Mouse (Mus musculus) small intestine, adult 2 months (tissue): ENCODE data around the gene Slc8a1. TPM values are rescaled to one million over a fixed set of nuclear protein-coding genes. Genes with fewer than 3 reads are reported as not detected.

Source experiments
- H3K27ac ChIP-seq: fragments of 200-500 bp; 2 replicates; pipeline ENCODE4 v1.5.1; 2012; ENCODE audit warnings: low read depth, low read length, control low read depth, inconsistent platforms; ENCODE audit not compliant: insufficient read depth
- H3K27me3 ChIP-seq: fragments of 200-500 bp; 2 replicates; pipeline ENCODE4 v1.6.1; 2012; ENCODE audit warnings: mild to moderate bottlenecking, moderate library complexity, low read length, inconsistent platforms; ENCODE audit not compliant: control insufficient read depth, insufficient read depth
- H3K36me3 ChIP-seq: fragments of 200-500 bp; 2 replicates; pipeline ENCODE4 v1.6.1; 2012; ENCODE audit warnings: mild to moderate bottlenecking, low read length, control low read depth, inconsistent platforms; ENCODE audit not compliant: control insufficient read depth, insufficient read depth
- H3K4me1 ChIP-seq: fragments of 200-500 bp; 2 replicates; pipeline ENCODE4 v1.6.1; 2012; ENCODE audit warnings: low read length, inconsistent platforms, mixed read lengths; ENCODE audit not compliant: control insufficient read depth, insufficient read depth, insufficient read length
- H3K4me3 ChIP-seq: fragments of 200-500 bp; 2 replicates; pipeline ENCODE4 v1.5.1; 2012; ENCODE audit warnings: low read depth, mild to moderate bottlenecking, control low read depth, inconsistent platforms, low read length, moderate library complexity
- CTCF ChIP-seq: fragments of 200-500 bp; IDR thresholded peaks from 2 replicates; pipeline ENCODE4 v1.5.1; 2012; ENCODE audit warnings: low read depth, mild to moderate bottlenecking, control low read depth, inconsistent platforms, low read length, moderate library complexity, mixed read lengths; ENCODE audit not compliant: insufficient replicate concordance, insufficient read length; ENCODE audit errors: extremely low read depth
- POLR2A ChIP-seq: fragments of 200-500 bp; IDR thresholded peaks from 2 replicates; pipeline ENCODE4 v1.6.1; 2012; ENCODE audit warnings: low read depth, mild to moderate bottlenecking, control low read depth, inconsistent platforms, low read length, moderate library complexity
- WGBS: fragments of 180-500 bp; shearing (Covaris S2); methylation state at CpG from one replicate; pipeline ENCODE4 v1.1.7; 2018; 5-methylcytosine and 5-hydroxymethylcytosine counted together
- polyA plus RNA-seq: library from polyadenylated mRNA; depleted of rRNA; stranded (reverse); fragments of >200 nt; gene quantifications from 2 replicates; pipeline ENCODE4 v1.2.3, GENCODE M21; 2012

The Slc8a1 gene
- polyA plus RNA-seq, 1 experiment = 1.0 TPM

- Histone ChIP-seq H3K4me3 (no peak overlapping the region), H3K27me3 (no peaks in the 10 kb centered on the region), H3K36me3 (no peaks in the 10 kb centered on the region), H3K27ac (no peak overlapping the region), H3K4me1 (no peaks in the 10 kb centered on the region)
- TF ChIP-seq POLR2A = no peak
- TF ChIP-seq CTCF = no peak
- WGBS = 33% methylated on average over 2 of the region's 2 CpGs
These were observed 344.1 kb downstream of the Slc8a1 start for GRCm38 (mm10) chr17:81394124-81394523.

- H3K4me1 ChIP-seq = no peaks in the 10 kb centered on the region
- WGBS = 66% methylated on average over 4 of the region's 4 CpGs
These were observed 345.1 kb downstream of the Slc8a1 start for GRCm38 (mm10) chr17:81393040-81393439.

GRCm38 (mm10) chr17:81391478-81391877, 346.7 kb downstream of the Slc8a1 start:
- no peak overlapping the region for H3K4me3 ChIP-seq

More at GRCm38 (mm10) chr17:81393040-81393439, 345.1 kb downstream of the Slc8a1 start:
- H3K4me3 ChIP-seq = no peak overlapping the region
- TF ChIP-seq POLR2A = no peak
- no peak for TF ChIP-seq CTCF
- no peak overlapping the region for H3K27ac ChIP-seq
- H3K27me3 ChIP-seq = no peaks in the 10 kb centered on the region
- H3K36me3 ChIP-seq = no peaks in the 10 kb centered on the region

GRCm38 (mm10) chr17:81390790-81391189, 347.4 kb downstream of the Slc8a1 start:
- H3K36me3 ChIP-seq = no peaks in the 10 kb centered on the region
- 82% methylated on average over 3 of the region's 3 CpGs for WGBS
- no peak for TF ChIP-seq POLR2A
- TF ChIP-seq CTCF = no peak
- H3K27ac ChIP-seq = no peak overlapping the region
- no peak overlapping the region for H3K4me3 ChIP-seq
- H3K4me1 ChIP-seq = no peaks in the 10 kb centered on the region
- no peaks in the 10 kb centered on the region for H3K27me3 ChIP-seq

More at GRCm38 (mm10) chr17:81391478-81391877, 346.7 kb downstream of the Slc8a1 start:
- Histone ChIP-seq H3K27me3 (no peaks in the 10 kb centered on the region), H3K36me3 (no peaks in the 10 kb centered on the region), H3K27ac (no peak overlapping the region), H3K4me1 (no peaks in the 10 kb centered on the region)
- 87% methylated on average over 7 of the region's 7 CpGs for WGBS
- TF ChIP-seq CTCF (no peak), POLR2A (no peak)

GRCm38 (mm10) chr17:81386118-81386517, 352.1 kb downstream of the Slc8a1 start:
- Histone ChIP-seq H3K4me1 (no peaks in the 10 kb centered on the region), H3K27ac (no peak overlapping the region), H3K4me3 (no peak overlapping the region), H3K27me3 (no peaks in the 10 kb centered on the region), H3K36me3 (no peaks in the 10 kb centered on the region)
- WGBS = 81% methylated on average over 2 of the region's 2 CpGs
- TF ChIP-seq CTCF = no peak
- no peak for TF ChIP-seq POLR2A

- H3K27me3 ChIP-seq = no peaks in the 10 kb centered on the region
- 77% methylated on average over 5 of the region's 5 CpGs for WGBS
- H3K4me3 ChIP-seq = no peak overlapping the region
- H3K4me1 ChIP-seq = no peaks in the 10 kb centered on the region
- H3K36me3 ChIP-seq = no peaks in the 10 kb centered on the region
- TF ChIP-seq POLR2A (no peak), CTCF (no peak)
- H3K27ac ChIP-seq = no peak overlapping the region
These were observed 352.7 kb downstream of the Slc8a1 start for GRCm38 (mm10) chr17:81385476-81385875.

GRCm38 (mm10) chr17:81383461-81383860, 354.7 kb downstream of the Slc8a1 start:
- Histone ChIP-seq H3K27ac (no peak overlapping the region), H3K4me3 (no peak overlapping the region), H3K4me1 (no peaks in the 10 kb centered on the region), H3K27me3 (no peaks in the 10 kb centered on the region), H3K36me3 (no peaks in the 10 kb centered on the region)
- TF ChIP-seq CTCF = no peak
- no peak for TF ChIP-seq POLR2A
- 81% methylated on average over 4 of the region's 4 CpGs for WGBS

GRCm38 (mm10) chr17:81378436-81378835, 359.7 kb downstream of the Slc8a1 start:
- WGBS = 77% methylated on average over 7 of the region's 7 CpGs
- no peak for TF ChIP-seq POLR2A
- no peak for TF ChIP-seq CTCF
- Histone ChIP-seq H3K27ac (no peak overlapping the region), H3K4me1 (no peaks in the 10 kb centered on the region), H3K4me3 (no peak overlapping the region), H3K36me3 (no peaks in the 10 kb centered on the region), H3K27me3 (no peaks in the 10 kb centered on the region)
